Mouse (Mus musculus): ENCODE data around the gene Olfr455. TPM values are rescaled to one million over a fixed set of nuclear protein-coding genes. Genes with fewer than 3 reads are reported as not detected.

The Olfr455 gene
- total RNA-seq, 1 experiment, result not detected

DNA sequence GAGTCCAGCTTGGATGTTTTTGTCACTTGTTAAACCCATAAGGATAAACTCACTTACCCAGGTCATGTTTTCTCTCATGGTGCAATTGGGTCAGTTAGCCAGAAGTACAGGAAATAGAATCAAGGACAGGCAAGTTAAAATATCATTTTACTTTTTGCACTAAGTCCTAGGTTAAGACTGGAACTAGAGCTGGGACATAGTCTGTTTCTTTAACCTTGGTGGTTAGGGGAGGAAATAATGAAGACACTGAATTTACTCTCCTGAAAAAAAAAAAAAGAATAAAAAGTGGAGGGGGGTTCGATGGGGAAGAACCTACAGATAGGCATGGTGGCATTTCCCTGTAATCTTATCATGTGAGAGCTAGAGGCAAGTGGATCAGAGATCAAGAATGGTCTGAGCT lies 60.3 kb downstream of the Olfr455 start, which contains the start of gene Olfr456:
TSS of gene Olfr456 (minus strand) at position 101 of the 400 bp plus-strand sequence.
- no peak within 1 kb of the TSS for H3K9ac ChIP-seq (ENCODE audit: insufficient read depth, low read depth, low read length, poor library complexity, severe bottlenecking)
- TF ChIP-seq ZNF384 (IDR thresholded peaks at IDR 0.05; ENCODE audit: low read depth, low read length) (no peak), MAFK (IDR thresholded peaks at IDR 0.05; ENCODE audit: insufficient read depth, low read depth, low read length) (no peak), HCFC1 (IDR thresholded peaks at IDR 0.05; ENCODE audit: borderline replicate concordance, insufficient read depth, low read length) (no peak), CHD2 (IDR thresholded peaks at IDR 0.05; ENCODE audit: low read depth, low read length) (no peak), ZC3H11A (IDR thresholded peaks at IDR 0.05; ENCODE audit: borderline replicate concordance, low read depth, low read length) (no peak)
- H3K4me3 ChIP-seq (ENCODE audit: insufficient read depth in 1 of 2, low read depth in 1 of 2, low read length in 2 of 2, poor library complexity in 1 of 2, severe bottlenecking in 1 of 2), result no peak within 1 kb of the TSS
- no peaks in the 10 kb centered on the region for H3K4me1 ChIP-seq (ENCODE audit: control insufficient read depth in 2 of 2, insufficient read depth in 2 of 2, low read length in 2 of 2, poor library complexity in 1 of 2)
- DNase-seq (ENCODE audit: low read depth, low spot score), result no peak
- H3K36me3 ChIP-seq (ENCODE audit: control insufficient read depth, insufficient read depth, low read length, poor library complexity, severe bottlenecking), result no peaks in the 10 kb centered on the region
- H3K9me3 ChIP-seq (ENCODE audit: control insufficient read depth, insufficient read depth, low read depth, low read length), result no peaks in the 10 kb centered on the region
- in situ Hi-C loops (cut with MboI; ENCODE audit: low sequenced_read_pairs in 2 of 2, unreplicated experiment in 2 of 2), result no loop called here
- no peak within 1 kb of the TSS for H3K27ac ChIP-seq (ENCODE audit: insufficient read depth, low read depth, low read length, poor library complexity, severe bottlenecking)

Other genes with a start within 250 kb of the Olfr455 start
- 0.74 and 1.3 TPM in 2 replicates for gene Fam131b, start 222.9 kb downstream of the Olfr455 start, total RNA-seq (2012; rRNA removed)
- 20.3 and 46.0 TPM in 2 replicates for gene Zyx, start 198.0 kb downstream of the Olfr455 start, total RNA-seq (2012; rRNA removed)
- gene Epha1, start 174.3 kb downstream of the Olfr455 start, total RNA-seq (2012; rRNA removed), result 24.1 and 37.6 TPM in 2 replicates
- gene Tas2r143, start 147.3 kb downstream of the Olfr455 start, total RNA-seq (2012; rRNA removed), result not detected in 2 replicates
- gene Tas2r135, start 142.2 kb downstream of the Olfr455 start, total RNA-seq (2012; rRNA removed), result not detected in 2 replicates
- gene Tas2r126, start 113.1 kb downstream of the Olfr455 start, total RNA-seq (2012; rRNA removed), result not detected in 2 replicates
- gene Olfr458, start 82.4 kb downstream of the Olfr455 start, total RNA-seq (2012; rRNA removed), result not detected in 2 replicates
- not detected in 2 replicates for gene Olfr457, start 71.3 kb downstream of the Olfr455 start, total RNA-seq (2012; rRNA removed)
- not detected in 2 replicates for gene Olfr456, start 60.4 kb downstream of the Olfr455 start, total RNA-seq (2012; rRNA removed)
- gene Tcaf3, start 50.1 kb upstream of the Olfr455 start, total RNA-seq (2012; rRNA removed), result not detected in 2 replicates
- gene Tcaf2, start 97.7 kb upstream of the Olfr455 start, total RNA-seq (2012; rRNA removed), result 2.5 and 3.7 TPM in 2 replicates
- gene Tcaf1, start 162.5 kb upstream of the Olfr455 start, total RNA-seq (2012; rRNA removed), result 12.5 and 19.9 TPM in 2 replicates
- gene Olfr453, start 191.8 kb upstream of the Olfr455 start, total RNA-seq (2012; rRNA removed), result not detected in 2 replicates
- gene Olfr38, start 208.8 kb upstream of the Olfr455 start, total RNA-seq (2012; rRNA removed), result not detected in 2 replicates
- not detected in 2 replicates for gene Olfr452, start 237.5 kb upstream of the Olfr455 start, total RNA-seq (2012; rRNA removed)

Data from ES-E14 (cell line).